Mouse (Mus musculus): ENCODE data around the gene Olig3. TPM values are rescaled to one million over a fixed set of nuclear protein-coding genes. Genes with fewer than 3 reads are reported as not detected.
"Not testable (repeated sequence)": the region's sequence is repeated elsewhere in the genome, so short reads cannot be mapped to it uniquely, and the experiment has no call there.

Gene Olig3
- polyA plus RNA-seq, 1 experiment, result not detected

DNA sequence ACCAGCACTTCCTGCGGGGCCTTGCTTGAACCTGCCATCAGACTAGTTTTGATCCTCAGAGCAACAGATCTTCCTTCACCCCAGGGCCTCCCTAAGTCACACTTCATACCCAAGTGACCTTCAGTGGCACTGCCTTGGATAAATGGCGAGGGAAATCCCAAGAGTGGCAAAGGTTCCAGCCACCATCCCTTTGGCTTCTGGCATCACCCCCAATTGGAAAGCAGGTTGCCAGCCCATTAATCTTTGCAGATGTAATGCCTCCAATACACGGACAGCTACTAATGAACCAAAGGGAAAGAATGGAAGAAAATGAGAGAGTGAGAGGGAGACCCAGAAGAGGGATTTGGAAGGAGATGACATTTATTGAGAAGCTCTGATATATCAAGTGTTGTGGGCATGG, 18.0 kb downstream of the Olig3 start:
- Histone ChIP-seq H3K27me3 (ENCODE audit: control insufficient read depth, insufficient read depth, low read length, poor library complexity, severe bottlenecking) (no peaks in the 10 kb centered on the region), H3K9me3 (replicated peaks; ENCODE audit: control insufficient read depth, insufficient read depth, low read length, poor library complexity, severe bottlenecking) (peaks cover 4% of the 10 kb centered on the region; the same call in 1 of the 2 replicates), H3K27ac (ENCODE audit: insufficient read depth, low read length) (no peak overlapping the region), H3K9ac (ENCODE audit: low read depth, poor library complexity, severe bottlenecking) (no peak overlapping the region), H3K4me1 (ENCODE audit: control insufficient read depth, insufficient read depth, low read length) (no peaks in the 10 kb centered on the region), H3K36me3 (ENCODE audit: control insufficient read depth, insufficient read depth, low read length, poor library complexity, severe bottlenecking) (no peaks in the 10 kb centered on the region), H3K4me3 (ENCODE audit: low read depth, low read length) (no peak overlapping the region)
- no peak for TF ChIP-seq CTCF (IDR thresholded peaks at IDR 0.05; ENCODE audit: low read depth, low read length)
- no peak for TF ChIP-seq EP300 (IDR thresholded peaks at IDR 0.05; ENCODE audit: insufficient read depth, low read depth, low read length)
- TF ChIP-seq POLR2A (IDR thresholded peaks at IDR 0.05; ENCODE audit: insufficient read depth, low read length), result no peak

GRCm38 (mm10) chr10:19375838-19376237, 19.5 kb downstream of the Olig3 start:
- no peak for TF ChIP-seq POLR2A (IDR thresholded peaks at IDR 0.05; ENCODE audit: insufficient read depth, low read length)
- no peak for TF ChIP-seq EP300 (IDR thresholded peaks at IDR 0.05; ENCODE audit: insufficient read depth, low read depth, low read length)
- no peak for TF ChIP-seq CTCF (IDR thresholded peaks at IDR 0.05; ENCODE audit: low read depth, low read length)
- no peaks in the 10 kb centered on the region for H3K27me3 ChIP-seq (ENCODE audit: control insufficient read depth, insufficient read depth, low read length, poor library complexity, severe bottlenecking)
- H3K27ac ChIP-seq (ENCODE audit: insufficient read depth, low read length), result no peak overlapping the region
- H3K9me3 ChIP-seq (replicated peaks; ENCODE audit: control insufficient read depth, insufficient read depth, low read length, poor library complexity, severe bottlenecking), result peaks cover 7% of the 10 kb centered on the region; the same call in 1 of the 2 replicates
- no peaks in the 10 kb centered on the region for H3K36me3 ChIP-seq (ENCODE audit: control insufficient read depth, insufficient read depth, low read length, poor library complexity, severe bottlenecking)
- H3K4me1 ChIP-seq (ENCODE audit: control insufficient read depth, insufficient read depth, low read length), result no peaks in the 10 kb centered on the region
- no peak overlapping the region for H3K4me3 ChIP-seq (ENCODE audit: low read depth, low read length)
- no peak overlapping the region for H3K9ac ChIP-seq (ENCODE audit: low read depth, poor library complexity, severe bottlenecking)

DNA sequence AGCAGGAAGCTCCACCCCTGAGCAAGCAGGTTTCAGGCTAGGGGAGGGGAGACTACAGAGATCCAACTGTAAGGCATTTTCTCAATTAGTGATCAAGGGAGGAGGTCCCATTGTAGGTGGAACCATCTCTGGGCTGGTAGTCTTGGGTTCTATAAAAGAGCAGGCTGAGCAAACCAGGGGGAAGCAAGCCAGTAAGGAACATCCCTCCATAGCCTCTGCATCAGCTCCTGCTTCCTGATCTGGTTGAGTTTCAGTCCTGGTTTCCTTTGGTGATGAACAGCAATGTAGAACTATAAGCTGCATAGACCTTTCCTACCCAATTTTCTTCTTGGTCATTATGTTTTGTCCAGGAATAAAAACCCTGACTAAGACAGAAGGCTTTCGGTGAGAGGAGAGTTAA, 24.6 kb downstream of the Olig3 start:
- H3K4me1 ChIP-seq (ENCODE audit: control insufficient read depth, insufficient read depth, low read length); H3K27ac ChIP-seq (ENCODE audit: insufficient read depth, low read length); H3K27me3 ChIP-seq (ENCODE audit: control insufficient read depth, insufficient read depth, low read length, poor library complexity, severe bottlenecking); H3K9ac ChIP-seq (ENCODE audit: low read depth, poor library complexity, severe bottlenecking); H3K4me3 ChIP-seq (ENCODE audit: low read depth, low read length); H3K36me3 ChIP-seq (ENCODE audit: control insufficient read depth, insufficient read depth, low read length, poor library complexity, severe bottlenecking): not testable (repeated sequence)
- H3K9me3 ChIP-seq (replicated peaks; ENCODE audit: control insufficient read depth, insufficient read depth, low read length, poor library complexity, severe bottlenecking), result peaks cover 11% of the 10 kb centered on the region; the same call in 1 of the 2 replicates

DNA sequence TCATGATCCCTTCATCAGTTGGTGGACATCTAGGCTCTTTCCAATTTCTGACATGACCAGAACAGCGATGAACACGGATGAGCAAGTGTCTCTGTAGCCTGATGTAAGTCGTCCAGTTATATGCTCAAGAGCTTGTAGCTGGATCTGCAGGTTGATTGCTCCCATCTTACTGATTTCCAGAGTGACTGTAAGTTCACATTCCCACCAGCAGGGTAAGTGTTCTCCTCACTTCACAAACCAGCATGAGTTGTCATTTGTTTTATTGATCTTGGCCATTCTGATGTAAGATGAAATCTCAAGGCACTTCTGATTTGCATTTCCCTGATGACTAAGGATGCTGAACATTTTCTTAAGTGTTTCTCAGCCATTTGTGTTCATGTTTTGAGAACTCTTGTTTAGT, 27.8 kb downstream of the Olig3 start:
- Histone ChIP-seq H3K4me1 (ENCODE audit: control insufficient read depth, insufficient read depth, low read length) (no peaks in the 10 kb centered on the region), H3K36me3 (ENCODE audit: control insufficient read depth, insufficient read depth, low read length, poor library complexity, severe bottlenecking) (no peaks in the 10 kb centered on the region)
- TF ChIP-seq EP300 (IDR thresholded peaks at IDR 0.05; ENCODE audit: insufficient read depth, low read depth, low read length) (no peak), CTCF (IDR thresholded peaks at IDR 0.05; ENCODE audit: low read depth, low read length) (no peak), POLR2A (IDR thresholded peaks at IDR 0.05; ENCODE audit: insufficient read depth, low read length) (no peak)

GRCm38 (mm10) chr10:19391819-19392218, 35.5 kb downstream of the Olig3 start:
- Histone ChIP-seq H3K4me1 (ENCODE audit: control insufficient read depth, insufficient read depth, low read length) (no peaks in the 10 kb centered on the region), H3K27ac (ENCODE audit: insufficient read depth, low read length) (no peak overlapping the region), H3K27me3 (ENCODE audit: control insufficient read depth, insufficient read depth, low read length, poor library complexity, severe bottlenecking) (no peaks in the 10 kb centered on the region), H3K36me3 (ENCODE audit: control insufficient read depth, insufficient read depth, low read length, poor library complexity, severe bottlenecking) (no peaks in the 10 kb centered on the region), H3K9ac (ENCODE audit: low read depth, poor library complexity, severe bottlenecking) (no peak overlapping the region), H3K9me3 (replicated peaks; ENCODE audit: control insufficient read depth, insufficient read depth, low read length, poor library complexity, severe bottlenecking) (no peaks in the 10 kb centered on the region), H3K4me3 (ENCODE audit: low read depth, low read length) (no peak overlapping the region)
- no peak for TF ChIP-seq EP300 (IDR thresholded peaks at IDR 0.05; ENCODE audit: insufficient read depth, low read depth, low read length)
- TF ChIP-seq CTCF (IDR thresholded peaks at IDR 0.05; ENCODE audit: low read depth, low read length), result no peak
- no peak for TF ChIP-seq POLR2A (IDR thresholded peaks at IDR 0.05; ENCODE audit: insufficient read depth, low read length)

More for the DNA sequence above, 27.8 kb downstream of the Olig3 start:
- Histone ChIP-seq H3K9me3 (replicated peaks; ENCODE audit: control insufficient read depth, insufficient read depth, low read length, poor library complexity, severe bottlenecking) (peaks cover 8% of the 10 kb centered on the region; the same call in 1 of the 2 replicates), H3K9ac (ENCODE audit: low read depth, poor library complexity, severe bottlenecking) (no peak overlapping the region), H3K27ac (ENCODE audit: insufficient read depth, low read length) (no peak overlapping the region), H3K4me3 (ENCODE audit: low read depth, low read length) (no peak overlapping the region), H3K27me3 (ENCODE audit: control insufficient read depth, insufficient read depth, low read length, poor library complexity, severe bottlenecking) (no peaks in the 10 kb centered on the region)

DNA sequence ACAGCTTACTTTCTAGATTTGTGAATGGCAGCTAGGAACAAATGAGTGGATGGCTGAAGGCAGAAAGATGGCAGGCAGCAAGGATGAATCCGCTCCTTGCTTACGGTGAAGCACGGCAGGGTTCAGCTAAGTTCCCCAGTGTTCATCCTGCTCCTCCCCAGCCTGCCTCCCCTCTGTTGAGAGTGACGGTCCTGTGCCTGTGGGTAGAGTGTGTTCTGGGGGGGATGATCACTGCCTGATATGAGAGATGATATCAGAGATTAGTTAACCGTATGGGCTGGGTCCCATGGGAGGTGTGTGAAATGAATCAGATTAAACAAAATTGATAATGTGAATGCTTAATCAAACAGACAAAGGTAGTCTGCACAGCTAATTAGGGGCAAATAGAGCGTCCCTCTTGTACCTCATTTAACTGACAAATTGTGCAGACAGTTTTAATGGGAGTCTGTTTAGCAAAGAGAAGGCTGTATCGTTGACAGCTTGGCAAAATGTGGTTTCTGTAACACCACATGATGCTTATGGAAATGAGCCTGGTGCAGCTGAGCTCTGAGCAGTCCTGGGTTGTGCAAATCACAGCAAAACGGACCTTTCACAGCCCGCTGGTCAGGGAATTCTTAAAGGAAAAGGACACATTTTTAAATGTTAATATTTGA, 40.3 kb downstream of the Olig3 start:
- H3K36me3 ChIP-seq (ENCODE audit: control insufficient read depth, insufficient read depth, low read length, poor library complexity, severe bottlenecking), result no peaks in the 10 kb centered on the region
- H3K4me3 ChIP-seq (ENCODE audit: low read depth, low read length), result no peak overlapping the region
- no peak overlapping the region for H3K27ac ChIP-seq (ENCODE audit: insufficient read depth, low read length)
- H3K9ac ChIP-seq (ENCODE audit: low read depth, poor library complexity, severe bottlenecking), result no peak overlapping the region
- TF ChIP-seq CTCF (IDR thresholded peaks at IDR 0.05; ENCODE audit: low read depth, low read length) (no peak), POLR2A (IDR thresholded peaks at IDR 0.05; ENCODE audit: insufficient read depth, low read length) (no peak), EP300 (IDR thresholded peaks at IDR 0.05; ENCODE audit: insufficient read depth, low read depth, low read length) (no peak)
- H3K4me1 ChIP-seq (ENCODE audit: control insufficient read depth, insufficient read depth, low read length), result no peaks in the 10 kb centered on the region
- no peaks in the 10 kb centered on the region for H3K9me3 ChIP-seq (replicated peaks; ENCODE audit: control insufficient read depth, insufficient read depth, low read length, poor library complexity, severe bottlenecking)
- H3K27me3 ChIP-seq (ENCODE audit: control insufficient read depth, insufficient read depth, low read length, poor library complexity, severe bottlenecking), result no peaks in the 10 kb centered on the region
